Mouse (Mus musculus): ENCODE data around the gene Lmf1. TPM values are rescaled to one million over a fixed set of nuclear protein-coding genes. Genes with fewer than 3 reads are reported as not detected.

The Lmf1 gene
- polyA plus RNA-seq, 1 experiment from 2014 or later, result 29.4 TPM

GRCm38 (mm10) chr17:25569833-25570647, 8.8 kb upstream of the Lmf1 start:
- Histone ChIP-seq H3K9ac (peak overlapping the region; percentile 60), H3K4me2 (replicated peaks) (peak overlapping the region; percentile 98), H3K36me3 (0 out of 2 replicates have a peak, but pooled peaks cover 3% of the 10 kb centered on the region), H3K27ac (0 out of 2 replicates have a peak overlapping the region, but pooled peaks have one; percentile 5), H3K4me3 (peak overlapping the region; percentile 48), H3K27me3 (peaks cover 29% of the 10 kb centered on the region), H3K9me3 (no peaks in the 10 kb centered on the region), H3K4me1 (peaks cover 41% of the 10 kb centered on the region)
- ATAC-seq (ENCODE audit: insufficient number of reproducible peaks, insufficient read depth, low FRiP score, low TSS enrichment), result no peak
- WGBS, result 2% methylated on average over 54 of the region's 54 CpGs

- Histone ChIP-seq H3K27me3 (peaks cover 29% of the 10 kb centered on the region), H3K4me1 (peaks cover 35% of the 10 kb centered on the region), H3K27ac (0 out of 2 replicates have a peak within 1 kb of the TSS, but pooled peaks have one; percentile 12), H3K4me2 (replicated peaks) (peak within 1 kb of the TSS; percentile 98), H3K4me3 (peak within 1 kb of the TSS; percentile 48), H3K36me3 (0 out of 2 replicates have a peak, but pooled peaks cover 3% of the 10 kb centered on the region), H3K9ac (peak within 1 kb of the TSS; percentile 60), H3K9me3 (no peaks in the 10 kb centered on the region)
- WGBS, result under 1% methylated on average over 61 of the region's 61 CpGs
- ATAC-seq (ENCODE audit: insufficient number of reproducible peaks, insufficient read depth, low FRiP score, low TSS enrichment), result peak; percentile 63
Observed at GRCm38 (mm10) chr17:25570648-25571452, 8.0 kb upstream of the Lmf1 start, which contains the start of gene Sox8. Sox8 (minus strand) TSS chr17:25570686.

- Histone ChIP-seq H3K27me3 (peaks cover 29% of the 10 kb centered on the region), H3K4me1 (peaks cover 35% of the 10 kb centered on the region), H3K4me2 (replicated peaks) (peak overlapping the region; percentile 98), H3K9ac (peak overlapping the region; percentile 42), H3K4me3 (peak overlapping the region; percentile 48), H3K27ac (no peak overlapping the region), H3K36me3 (0 out of 2 replicates have a peak, but pooled peaks cover 3% of the 10 kb centered on the region), H3K9me3 (no peaks in the 10 kb centered on the region)
- ATAC-seq (ENCODE audit: insufficient number of reproducible peaks, insufficient read depth, low FRiP score, low TSS enrichment), result no peak
- WGBS, result 5% methylated on average over 8 of the region's 8 CpGs
Observed at GRCm38 (mm10) chr17:25571453-25571820, 7.4 kb upstream of the Lmf1 start.

GRCm38 (mm10) chr17:25575208-25575971, 3.5 kb upstream of the Lmf1 start:
- ATAC-seq (ENCODE audit: insufficient number of reproducible peaks, insufficient read depth, low FRiP score, low TSS enrichment), result no peak
- no peak overlapping the region for H3K4me2 ChIP-seq (replicated peaks)
- no peak overlapping the region for H3K4me3 ChIP-seq
- H3K36me3 ChIP-seq, result no peaks in the 10 kb centered on the region
- H3K9ac ChIP-seq, result no peak overlapping the region
- no peaks in the 10 kb centered on the region for H3K9me3 ChIP-seq
- H3K27ac ChIP-seq, result no peak overlapping the region
- 75% methylated on average over 12 of the region's 12 CpGs for WGBS
- H3K27me3 ChIP-seq, result peaks cover 8% of the 10 kb centered on the region; the same call in 1 of the 2 replicates
- H3K4me1 ChIP-seq, result peaks cover 24% of the 10 kb centered on the region

GRCm38 (mm10) chr17:25576034-25576433, 2.9 kb upstream of the Lmf1 start:
- Histone ChIP-seq H3K36me3 (no peaks in the 10 kb centered on the region), H3K27me3 (peaks cover 8% of the 10 kb centered on the region; the same call in 1 of the 2 replicates), H3K4me3 (no peak overlapping the region), H3K9ac (no peak overlapping the region), H3K9me3 (no peaks in the 10 kb centered on the region), H3K4me2 (replicated peaks) (no peak overlapping the region), H3K27ac (no peak overlapping the region), H3K4me1 (peaks cover 21% of the 10 kb centered on the region)
- no peak for ATAC-seq (ENCODE audit: insufficient number of reproducible peaks, insufficient read depth, low FRiP score, low TSS enrichment)
- 71% methylated on average over 2 of the region's 2 CpGs for WGBS

- H3K27ac ChIP-seq, result no peak overlapping the region
- ATAC-seq (ENCODE audit: insufficient number of reproducible peaks, insufficient read depth, low FRiP score, low TSS enrichment), result no peak
- H3K9me3 ChIP-seq, result no peaks in the 10 kb centered on the region
- 20% methylated on average over 6 of the region's 6 CpGs for WGBS
- H3K9ac ChIP-seq, result no peak overlapping the region
- no peaks in the 10 kb centered on the region for H3K36me3 ChIP-seq
- peaks cover 4% of the 10 kb centered on the region; the same call in 1 of the 2 replicates for H3K27me3 ChIP-seq
- H3K4me3 ChIP-seq, result no peak overlapping the region
- H3K4me1 ChIP-seq, result peaks cover 14% of the 10 kb centered on the region
- no peak overlapping the region for H3K4me2 ChIP-seq (replicated peaks)
Observed at GRCm38 (mm10) chr17:25577263-25577662, 1.6 kb upstream of the Lmf1 start.

- no peak overlapping the region for H3K9ac ChIP-seq
- WGBS, result 33% methylated on average over 2 of the region's 2 CpGs
- no peak for ATAC-seq (ENCODE audit: insufficient number of reproducible peaks, insufficient read depth, low FRiP score, low TSS enrichment)
Observed at GRCm38 (mm10) chr17:25577702-25578101, 1.2 kb upstream of the Lmf1 start.

GRCm38 (mm10) chr17:25579332-25580047, 605 bp downstream of the Lmf1 start:
- H3K27ac ChIP-seq, result peak overlapping the region; percentile 69
- H3K9ac ChIP-seq, result peak overlapping the region; percentile 77
- 6% methylated on average over 21 of the region's 21 CpGs for WGBS
- H3K36me3 ChIP-seq, result 0 out of 2 replicates have a peak, but pooled peaks cover under 1% of the 10 kb centered on the region
- ATAC-seq (ENCODE audit: insufficient number of reproducible peaks, insufficient read depth, low FRiP score, low TSS enrichment), result 0 out of 2 replicates have a peak, but pooled peaks have one; percentile 6
- no peaks in the 10 kb centered on the region for H3K9me3 ChIP-seq
- peak overlapping the region; percentile 86 for H3K4me2 ChIP-seq (replicated peaks)
- H3K27me3 ChIP-seq, result peaks cover 4% of the 10 kb centered on the region; the same call in 1 of the 2 replicates
- peaks cover 16% of the 10 kb centered on the region for H3K4me1 ChIP-seq
- H3K4me3 ChIP-seq, result peak overlapping the region; percentile 83

More at GRCm38 (mm10) chr17:25577702-25578101, 1.2 kb upstream of the Lmf1 start:
- H3K36me3 ChIP-seq, result no peaks in the 10 kb centered on the region
- peaks cover 4% of the 10 kb centered on the region; the same call in 1 of the 2 replicates for H3K27me3 ChIP-seq
- no peak overlapping the region for H3K4me3 ChIP-seq
- H3K9me3 ChIP-seq, result no peaks in the 10 kb centered on the region
- H3K4me2 ChIP-seq (replicated peaks), result no peak overlapping the region
- peaks cover 14% of the 10 kb centered on the region for H3K4me1 ChIP-seq
- no peak overlapping the region for H3K27ac ChIP-seq

GRCm38 (mm10) chr17:25582076-25582475, 3.2 kb downstream of the Lmf1 start:
- Histone ChIP-seq H3K9me3 (no peaks in the 10 kb centered on the region), H3K4me1 (peaks cover 16% of the 10 kb centered on the region), H3K27ac (no peak overlapping the region), H3K9ac (no peak overlapping the region), H3K36me3 (peaks cover 22% of the 10 kb centered on the region), H3K4me2 (replicated peaks) (no peak overlapping the region), H3K27me3 (peaks cover 3% of the 10 kb centered on the region; the same call in 1 of the 2 replicates), H3K4me3 (no peak overlapping the region)
- 79% methylated on average over 8 of the region's 8 CpGs for WGBS
- ATAC-seq (ENCODE audit: insufficient number of reproducible peaks, insufficient read depth, low FRiP score, low TSS enrichment), result no peak

- no peak for ATAC-seq (ENCODE audit: insufficient number of reproducible peaks, insufficient read depth, low FRiP score, low TSS enrichment)
- Histone ChIP-seq H3K27me3 (no peaks in the 10 kb centered on the region), H3K4me3 (no peak overlapping the region), H3K36me3 (peaks cover 31% of the 10 kb centered on the region), H3K4me1 (peaks cover 16% of the 10 kb centered on the region), H3K9ac (no peak overlapping the region), H3K9me3 (no peaks in the 10 kb centered on the region), H3K27ac (no peak overlapping the region), H3K4me2 (replicated peaks) (no peak overlapping the region)
- WGBS, result 70% methylated on average over 4 of the region's 4 CpGs
Observed at GRCm38 (mm10) chr17:25583099-25583498, 4.2 kb downstream of the Lmf1 start.
